Mouse (Mus musculus) cerebellum, adult 2 months (tissue): ENCODE data around the gene Tbx5.

ENCODE experiments used
- CTCF ChIP-seq: fragments of 200-500 bp; IDR thresholded peaks from 2 replicates; pipeline ENCODE4 v1.5.1; 2011; ENCODE audit warnings: low read depth, mild to moderate bottlenecking, control low read depth, low read length, moderate library complexity, borderline replicate concordance; ENCODE audit not compliant: insufficient read depth
- POLR2A ChIP-seq: fragments of 200-500 bp; IDR thresholded peaks from 2 replicates; pipeline ENCODE4 v1.6.1; 2011; ENCODE audit warnings: low read length, control low read depth, borderline replicate concordance; ENCODE audit not compliant: insufficient read depth

DNA sequence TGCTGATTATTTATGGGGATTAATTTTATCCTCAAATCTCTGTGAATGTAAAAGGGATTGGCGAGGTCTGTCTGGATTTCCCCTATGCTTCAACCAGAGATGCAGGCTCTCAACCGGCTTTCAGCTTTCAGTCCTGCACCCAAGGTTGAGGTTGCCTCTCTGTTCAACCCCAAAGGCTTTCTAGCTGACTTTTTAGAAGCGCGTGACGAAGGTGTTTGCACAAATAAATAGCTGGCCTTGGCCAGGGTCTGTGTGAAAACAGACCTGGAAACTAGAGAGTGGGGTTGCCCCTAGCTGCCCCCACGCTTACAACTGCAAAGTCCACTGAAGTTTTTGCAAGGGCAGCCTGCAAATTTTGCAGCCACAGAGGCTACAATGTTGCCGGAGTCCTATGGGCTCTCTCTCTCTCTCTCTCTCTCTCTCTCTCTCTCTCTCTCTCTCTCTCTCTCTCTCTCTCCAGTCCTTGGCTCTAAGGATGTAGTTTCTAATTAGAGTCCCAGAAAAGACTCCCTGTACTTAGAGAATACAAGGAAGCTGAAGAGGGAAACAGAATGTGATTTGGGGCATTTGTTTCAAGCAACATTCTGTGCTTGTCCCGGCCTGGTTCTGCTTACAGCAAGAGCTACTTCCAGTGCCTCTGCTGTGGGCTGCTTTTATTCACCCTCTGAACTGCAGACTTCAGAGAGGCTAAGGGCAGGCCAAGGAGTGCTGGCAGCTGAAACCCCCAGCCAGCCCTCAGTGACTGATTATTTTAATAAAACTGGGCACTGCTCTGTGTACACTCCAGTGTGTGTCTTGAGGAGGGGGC is 959 bp downstream of the Tbx5 start:
- TF ChIP-seq CTCF (no peak), POLR2A (no peak)
